Mouse (Mus musculus) liver, embryonic 16.5 days (tissue): ENCODE data around the gene Psg20. TPM values are rescaled to one million over a fixed set of nuclear protein-coding genes. Genes with fewer than 3 reads are reported as not detected.
"Not testable (repeated sequence)": the region's sequence is repeated elsewhere in the genome, so short reads cannot be mapped to it uniquely, and the experiment has no call there.

ENCODE experiments used
- ATAC-seq: fragments of 200-750 bp; cut with Nextera tagmentation; 2 replicates; pipeline ENCODE4 v1.8.0; 2017; ENCODE audit warnings: low read depth, mild to moderate bottlenecking, moderate number of reproducible peaks, moderate library complexity
- H3K27ac ChIP-seq: fragments of 300-500 bp; sonication (generic); 2 replicates; pipeline ENCODE4 v1.5.1; 2014; ENCODE audit warnings: mild to moderate bottlenecking, low read length
- H3K27me3 ChIP-seq: fragments of 300-500 bp; sonication (generic); 2 replicates; pipeline ENCODE4 v1.6.1; 2014; ENCODE audit warnings: low read depth, low read length, mixed read lengths; ENCODE audit not compliant: control insufficient read depth, insufficient read depth
- H3K36me3 ChIP-seq: fragments of 300-500 bp; sonication (generic); 2 replicates; pipeline ENCODE4 v1.6.1; 2014; ENCODE audit warnings: mild to moderate bottlenecking; ENCODE audit not compliant: control insufficient read depth, insufficient read depth
- H3K4me1 ChIP-seq: fragments of 300-500 bp; sonication (generic); 2 replicates; pipeline ENCODE4 v1.6.1; 2014; ENCODE audit warnings: low read depth, low read length, mixed read lengths; ENCODE audit not compliant: control insufficient read depth
- H3K4me2 ChIP-seq: fragments of 300-500 bp; sonication (generic); 2 replicates; pipeline ENCODE4 v1.6.1; 2014; ENCODE audit warnings: low read depth, low read length, mixed read lengths
- H3K4me3 ChIP-seq: fragments of 300-500 bp; sonication (generic); 2 replicates; pipeline ENCODE4 v1.5.1; 2014; ENCODE audit warnings: low read depth, mild to moderate bottlenecking, low read length
- H3K9ac ChIP-seq: fragments of 300-500 bp; sonication (generic); 2 replicates; pipeline ENCODE4 v1.6.1; 2014; ENCODE audit warnings: low read depth, low read length
- H3K9me3 ChIP-seq: fragments of 300-500 bp; sonication (generic); replicated peaks from 2 replicates; pipeline ENCODE4 v1.6.1; 2016; ENCODE audit warnings: low read length; ENCODE audit not compliant: control insufficient read depth
- WGBS: fragments of 180-500 bp; shearing (Covaris S2); extraction: QIAGEN DNeasy Blood & Tissue Kit; methylation state at CpG from one replicate; pipeline ENCODE4 v1.1.7; 2014; ENCODE audit not compliant: insufficient replicate concordance; 5-methylcytosine and 5-hydroxymethylcytosine counted together
- polyA plus RNA-seq: library from polyadenylated mRNA; unstranded; fragments of >200 nt; fragmentation: Nextera tagmentation; extraction: Ambion mirVana; gene quantifications from 2 replicates; pipeline ENCODE4 v1.2.1, GENCODE M21; 2015

The Psg20 gene
- not detected in 2 replicates for polyA plus RNA-seq

DNA sequence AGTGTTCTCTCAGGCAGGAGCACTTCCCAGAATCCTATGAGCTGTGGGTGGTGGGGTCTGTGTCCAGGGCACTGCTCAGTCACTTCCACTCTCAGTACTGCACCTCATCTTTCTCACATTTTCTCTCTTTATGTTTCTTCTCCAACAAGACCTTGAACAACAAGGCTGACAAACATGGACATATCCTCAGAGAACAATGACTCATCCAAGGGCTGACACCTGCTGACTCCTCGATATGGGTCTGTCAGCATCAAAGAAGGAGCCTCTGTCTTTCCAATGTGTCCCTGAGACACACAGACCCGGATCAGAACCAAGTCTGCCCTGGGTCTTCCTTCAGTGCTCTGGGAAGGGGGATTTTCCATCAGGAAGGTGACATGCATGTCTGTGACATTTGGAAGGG, at the start of gene Psg20:
Psg20 (minus strand) TSS at position 101 of the 400 bp plus-strand sequence.
- 39% methylated on average over 2 of the region's 2 CpGs for WGBS
- no peak for ATAC-seq

DNA sequence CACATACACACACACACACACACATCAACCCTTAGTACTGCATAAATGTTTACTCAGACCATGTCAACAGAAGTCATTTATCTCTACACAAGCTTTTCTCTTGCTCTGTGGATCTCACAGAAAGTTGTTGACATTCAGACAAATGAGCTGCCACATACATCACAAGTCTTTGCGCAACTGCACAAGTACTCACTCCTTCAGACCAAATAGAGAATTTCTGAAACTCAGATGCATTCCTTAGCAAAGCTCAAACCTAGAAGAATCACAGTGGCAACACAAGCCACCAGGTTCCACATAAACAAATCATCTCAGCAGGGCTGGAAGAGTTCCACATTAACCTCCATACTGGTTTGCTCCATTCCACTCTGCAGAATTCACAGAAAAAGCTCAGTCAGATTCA, 48.5 kb upstream of the Psg20 start:
- Histone ChIP-seq H3K9ac (no peak overlapping the region), H3K27me3 (no peaks in the 10 kb centered on the region), H3K4me3 (no peak overlapping the region), H3K36me3 (no peaks in the 10 kb centered on the region), H3K9me3 (no peaks in the 10 kb centered on the region), H3K27ac (no peak overlapping the region), H3K4me2 (no peak overlapping the region), H3K4me1 (no peaks in the 10 kb centered on the region; the same call in 1 of the 2 replicates)
- 70% methylated on average over 1 of the region's 1 CpGs for WGBS
- no peak for ATAC-seq

More for the DNA sequence above, at the start of gene Psg20:
- Histone ChIP-seq H3K9ac (no peak within 1 kb of the TSS), H3K9me3 (no peaks in the 10 kb centered on the region), H3K36me3 (no peaks in the 10 kb centered on the region), H3K27ac (no peak within 1 kb of the TSS), H3K4me1 (no peaks in the 10 kb centered on the region), H3K27me3 (no peaks in the 10 kb centered on the region), H3K4me2 (no peak within 1 kb of the TSS), H3K4me3 (no peak within 1 kb of the TSS)

DNA sequence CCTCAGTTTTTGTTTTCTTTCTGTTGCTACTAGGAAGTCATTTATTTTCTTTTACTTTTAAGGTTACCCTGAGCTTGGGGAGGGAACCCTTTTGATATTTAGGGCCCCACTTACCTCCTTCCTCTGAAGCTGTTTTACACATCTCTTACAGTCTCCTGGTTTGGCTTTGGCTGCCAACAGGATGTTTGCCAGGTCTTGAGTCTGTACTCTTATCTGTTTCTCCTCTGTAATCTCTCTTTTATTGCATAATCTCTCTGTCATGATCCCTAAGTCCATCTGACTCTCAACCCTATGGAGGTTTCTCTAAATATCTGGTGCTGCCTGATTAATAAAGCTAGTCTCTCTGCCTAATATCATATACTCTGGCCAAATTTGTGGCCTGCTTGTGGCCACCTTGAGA, 47.1 kb upstream of the Psg20 start:
- Histone ChIP-seq H3K4me2 (no peak overlapping the region), H3K9ac (no peak overlapping the region), H3K4me1 (no peaks in the 10 kb centered on the region; the same call in 1 of the 2 replicates), H3K27me3 (no peaks in the 10 kb centered on the region), H3K4me3 (no peak overlapping the region), H3K27ac (no peak overlapping the region), H3K36me3 (no peaks in the 10 kb centered on the region), H3K9me3 (no peaks in the 10 kb centered on the region)
- ATAC-seq, result no peak

DNA sequence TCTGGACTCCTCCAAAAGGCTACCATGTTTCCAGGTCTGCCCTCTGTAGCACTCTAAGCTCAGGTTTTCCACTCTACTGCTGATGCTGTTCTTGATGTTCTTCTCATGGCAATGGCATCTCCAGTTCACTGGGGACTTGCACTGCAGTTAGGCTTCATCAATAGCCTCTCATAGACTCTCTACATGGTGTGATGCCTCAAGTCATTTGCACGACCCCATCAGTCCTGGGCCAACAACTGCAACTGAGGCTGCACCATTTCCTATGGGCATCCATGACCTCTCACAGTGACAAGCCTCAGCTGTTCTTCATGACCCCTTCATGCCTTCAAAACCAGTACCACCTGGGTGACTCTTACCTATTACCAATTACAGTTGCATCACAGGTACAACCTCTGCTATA, 42.4 kb upstream of the Psg20 start:
- H3K36me3 ChIP-seq, result no peaks in the 10 kb centered on the region
- H3K27ac ChIP-seq, result no peak overlapping the region
- no peak overlapping the region for H3K4me2 ChIP-seq
- no peaks in the 10 kb centered on the region; the same call in 1 of the 2 replicates for H3K4me1 ChIP-seq
- no peaks in the 10 kb centered on the region for H3K9me3 ChIP-seq
- ATAC-seq, result no peak
- H3K27me3 ChIP-seq, result no peaks in the 10 kb centered on the region
- 46% methylated on average over 1 of the region's 1 CpGs for WGBS
- no peak overlapping the region for H3K4me3 ChIP-seq
- no peak overlapping the region for H3K9ac ChIP-seq

DNA sequence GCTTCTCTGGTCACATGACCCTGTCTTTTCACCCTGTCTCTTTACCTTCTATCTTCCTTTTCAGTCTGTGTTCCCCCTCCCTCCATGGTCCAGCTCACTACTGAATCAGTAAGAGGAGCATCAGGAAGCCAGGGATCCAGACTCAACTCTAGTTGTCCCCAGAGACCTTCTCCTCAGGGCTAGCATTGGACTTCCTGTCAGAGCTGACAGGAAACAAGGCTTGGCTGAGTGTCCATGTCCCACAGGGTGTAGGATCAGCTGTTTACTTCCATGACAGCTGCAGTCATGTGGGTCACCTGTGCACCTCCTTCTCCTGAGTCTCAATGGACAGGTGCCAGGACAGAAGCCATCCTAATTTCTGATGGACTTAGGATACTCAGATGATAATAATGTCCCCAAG, 39.9 kb upstream of the Psg20 start:
- not testable (repeated sequence) for H3K27ac ChIP-seq, H3K4me2 ChIP-seq, H3K4me1 ChIP-seq, H3K9ac ChIP-seq, H3K4me3 ChIP-seq, ATAC-seq, H3K27me3 ChIP-seq, H3K9me3 ChIP-seq, H3K36me3 ChIP-seq

DNA sequence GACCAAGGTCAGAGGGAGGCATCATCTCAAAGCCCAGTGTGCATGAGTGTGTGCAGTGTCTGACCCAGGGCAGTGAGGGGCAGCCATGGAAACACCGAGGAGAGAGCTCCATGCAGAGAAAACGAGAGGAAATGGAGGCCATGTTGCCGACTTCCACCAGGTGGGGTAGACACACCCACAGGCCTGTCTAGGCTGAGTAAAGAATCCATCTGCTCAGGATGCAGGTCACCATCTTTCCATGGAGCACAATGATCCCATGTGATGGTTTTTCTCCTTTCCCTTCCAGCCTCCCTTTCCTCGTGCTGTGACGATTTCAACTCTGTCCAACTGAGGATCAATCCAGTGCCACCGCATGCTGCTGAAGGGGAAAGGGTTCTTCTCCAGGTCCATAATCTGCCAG, 38.0 kb upstream of the Psg20 start:
- no peak overlapping the region for H3K4me2 ChIP-seq
- no peak overlapping the region for H3K9ac ChIP-seq
- no peaks in the 10 kb centered on the region for H3K27me3 ChIP-seq
- no peak overlapping the region for H3K27ac ChIP-seq
- H3K4me3 ChIP-seq, result no peak overlapping the region
- no peak for ATAC-seq
- 57% methylated on average over 6 of the region's 6 CpGs for WGBS
- no peaks in the 10 kb centered on the region for H3K36me3 ChIP-seq
- no peaks in the 10 kb centered on the region for H3K4me1 ChIP-seq
- H3K9me3 ChIP-seq, result no peaks in the 10 kb centered on the region

DNA sequence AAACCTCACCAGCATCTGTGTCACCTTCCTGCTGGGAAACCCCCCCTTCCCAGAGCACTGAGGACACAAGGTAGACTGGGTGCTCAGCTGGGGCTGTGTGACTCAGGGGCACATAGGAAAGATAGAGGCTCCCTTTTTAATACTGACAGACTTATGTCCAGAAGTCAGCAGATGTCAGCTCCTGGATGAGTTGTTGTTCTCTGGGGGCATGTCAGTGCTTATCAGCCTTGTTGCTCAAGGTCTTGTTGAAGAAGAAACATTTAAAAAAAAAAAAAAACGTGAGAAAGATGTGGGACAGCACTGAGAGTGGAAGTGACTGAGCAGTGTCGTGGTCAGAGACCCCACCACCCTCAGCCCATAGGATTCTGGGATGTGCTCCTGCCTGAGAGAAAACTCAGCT, 31.8 kb upstream of the Psg20 start, which contains the start of gene Psg22:
Psg22 (plus strand) TSS at position 301 of the 400 bp plus-strand sequence.
- 22% methylated on average over 2 of the region's 2 CpGs for WGBS
- Histone ChIP-seq H3K27me3 (no peaks in the 10 kb centered on the region), H3K9me3 (no peaks in the 10 kb centered on the region), H3K4me1 (no peaks in the 10 kb centered on the region), H3K9ac (no peak within 1 kb of the TSS), H3K4me2 (no peak within 1 kb of the TSS), H3K27ac (no peak within 1 kb of the TSS), H3K4me3 (no peak within 1 kb of the TSS), H3K36me3 (no peaks in the 10 kb centered on the region)
- ATAC-seq, result no peak

DNA sequence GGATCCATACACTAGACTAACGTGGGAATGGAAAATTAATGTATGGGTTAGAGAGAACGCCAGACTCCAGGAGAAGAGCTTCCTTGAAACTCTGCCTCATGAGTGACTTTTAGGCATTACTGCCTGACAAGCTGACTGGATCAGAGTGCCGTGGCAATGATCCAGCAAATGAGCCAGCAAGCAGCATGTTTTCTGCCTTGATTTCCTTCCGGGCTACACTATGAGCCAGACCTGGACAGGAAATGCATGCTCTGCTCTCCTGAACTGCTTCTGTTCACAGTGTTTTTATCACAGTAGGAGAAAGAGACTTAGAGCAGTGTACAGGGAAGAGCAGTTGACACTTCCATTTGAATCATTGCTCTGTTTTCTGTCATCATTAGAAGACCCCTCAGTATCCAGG, 29.6 kb upstream of the Psg20 start:
- no peak overlapping the region for H3K9ac ChIP-seq
- WGBS, result 53% methylated on average over 4 of the region's 4 CpGs

DNA sequence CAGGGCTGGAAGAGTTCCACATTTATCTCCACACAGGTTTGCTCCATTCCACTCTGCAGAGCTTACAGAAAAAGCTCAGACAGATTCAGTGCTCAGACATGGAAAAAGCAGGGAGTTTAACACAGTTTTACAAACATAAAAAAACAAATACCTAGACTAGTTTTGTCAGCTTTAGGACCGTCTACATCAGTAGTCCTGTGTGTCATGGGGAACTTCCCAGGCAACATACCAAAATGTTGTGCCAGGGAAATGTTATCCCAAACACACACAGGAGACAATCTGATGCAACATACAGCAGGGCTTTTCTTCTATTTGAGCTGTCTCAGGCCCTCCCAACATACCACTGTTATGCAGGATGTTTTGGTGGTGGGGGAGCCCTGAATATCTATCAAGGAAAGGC, 24.9 kb upstream of the Psg20 start:
- Histone ChIP-seq H3K4me2 (no peak overlapping the region), H3K4me3 (no peak overlapping the region), H3K4me1 (no peaks in the 10 kb centered on the region), H3K9ac (no peak overlapping the region), H3K9me3 (no peaks in the 10 kb centered on the region), H3K27me3 (no peaks in the 10 kb centered on the region), H3K36me3 (no peaks in the 10 kb centered on the region), H3K27ac (no peak overlapping the region)
- 39% methylated on average over 1 of the region's 1 CpGs for WGBS
- no peak for ATAC-seq

More for the DNA sequence above, 29.6 kb upstream of the Psg20 start:
- Histone ChIP-seq H3K9me3 (no peaks in the 10 kb centered on the region), H3K27ac (no peak overlapping the region), H3K4me2 (no peak overlapping the region), H3K27me3 (no peaks in the 10 kb centered on the region), H3K36me3 (no peaks in the 10 kb centered on the region), H3K4me1 (no peaks in the 10 kb centered on the region), H3K4me3 (no peak overlapping the region)
- no peak for ATAC-seq

DNA sequence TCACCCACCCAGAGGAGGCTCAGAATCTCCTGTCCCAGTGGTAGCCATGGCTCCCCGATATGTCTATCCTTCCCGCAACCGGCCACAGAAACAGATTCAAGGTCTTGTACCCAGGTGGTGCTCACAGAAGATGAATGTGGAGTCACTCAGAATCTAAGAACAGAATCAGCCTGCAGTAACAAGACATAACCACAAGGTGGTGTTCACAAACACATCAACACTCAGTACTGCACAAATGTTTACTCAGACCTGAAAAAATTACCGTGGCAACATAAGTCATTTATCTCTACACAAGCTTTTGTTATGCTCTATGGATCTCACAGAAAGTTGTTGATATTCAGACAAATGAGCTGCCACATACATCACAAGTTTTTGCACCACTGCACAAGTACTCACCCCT, 24.3 kb upstream of the Psg20 start:
- not testable (repeated sequence) for ATAC-seq, H3K36me3 ChIP-seq, H3K27me3 ChIP-seq, H3K9ac ChIP-seq, H3K4me1 ChIP-seq, H3K4me2 ChIP-seq, H3K9me3 ChIP-seq, H3K4me3 ChIP-seq, H3K27ac ChIP-seq
- WGBS, result 66% methylated on average over 4 of the region's 4 CpGs
